Mouse (Mus musculus) limb, embryonic 13.5 days (tissue): ENCODE data around the gene Ptprt. TPM values are rescaled to one million over a fixed set of nuclear protein-coding genes. Genes with fewer than 3 reads are reported as not detected.

ENCODE experiments used
- ATAC-seq: fragments of 200-750 bp; cut with Nextera tagmentation; 2 replicates; pipeline ENCODE4 v1.8.0; 2017; ENCODE audit warnings: low read depth, moderate number of reproducible peaks, moderate TSS enrichment; ENCODE audit not compliant: low FRiP score
- H3K27ac ChIP-seq: fragments of 300-500 bp; sonication (generic); 2 replicates; pipeline ENCODE4 v1.5.1; 2015; ENCODE audit warnings: inconsistent platforms, mild to moderate bottlenecking, moderate library complexity
- H3K27me3 ChIP-seq: fragments of 300-500 bp; sonication (generic); 2 replicates; pipeline ENCODE4 v1.6.1; 2015; ENCODE audit warnings: mild to moderate bottlenecking, inconsistent platforms
- H3K36me3 ChIP-seq: fragments of 300-500 bp; sonication (generic); 2 replicates; pipeline ENCODE4 v1.6.1; 2015; ENCODE audit warnings: inconsistent platforms, mild to moderate bottlenecking, moderate library complexity
- H3K4me1 ChIP-seq: fragments of 300-500 bp; sonication (generic); 2 replicates; pipeline ENCODE4 v1.6.1; 2015; ENCODE audit warnings: inconsistent platforms
- H3K4me2 ChIP-seq: fragments of 300-500 bp; sonication (generic); replicated peaks from 2 replicates; pipeline ENCODE4 v1.6.1; 2015; ENCODE audit warnings: inconsistent platforms, mild to moderate bottlenecking, moderate library complexity
- H3K4me3 ChIP-seq: fragments of 300-500 bp; sonication (generic); 2 replicates; pipeline ENCODE4 v1.5.1; 2015; ENCODE audit warnings: moderate library complexity, mild to moderate bottlenecking, inconsistent platforms
- H3K9ac ChIP-seq: fragments of 300-500 bp; sonication (generic); 2 replicates; pipeline ENCODE4 v1.6.1; 2015; ENCODE audit warnings: mild to moderate bottlenecking, inconsistent platforms
- H3K9me3 ChIP-seq: fragments of 300-500 bp; sonication (generic); 2 replicates; pipeline ENCODE4 v1.6.1; 2016; ENCODE audit warnings: inconsistent platforms
- WGBS: fragments of 180-500 bp; shearing (Covaris S2); methylation state at CpG from one replicate; pipeline ENCODE4 v1.1.7; 2015; 5-methylcytosine and 5-hydroxymethylcytosine counted together
- polyA plus RNA-seq: library from polyadenylated mRNA; unstranded; fragments of >200 nt; fragmentation: Nextera tagmentation; extraction: Ambion mirVana; gene quantifications from 2 replicates; pipeline ENCODE4 v1.2.1, GENCODE M21; 2015

Ptprt gene
- 2.6 and 3.3 TPM in 2 replicates for polyA plus RNA-seq

GRCm38 (mm10) chr2:162660941-162661386 lies at the start of gene Ptprt:
Ptprt (minus strand) TSS chr2:162661147.
- Histone ChIP-seq H3K27me3 (peaks cover 78% of the 10 kb centered on the region), H3K36me3 (no peaks in the 10 kb centered on the region), H3K9me3 (no peaks in the 10 kb centered on the region), H3K4me2 (peak within 1 kb of the TSS; percentile 95), H3K4me1 (peaks cover 29% of the 10 kb centered on the region), H3K9ac (peak within 1 kb of the TSS; percentile 59), H3K4me3 (peak within 1 kb of the TSS; percentile 57), H3K27ac (no peak within 1 kb of the TSS)
- 0% methylated on average over 37 of the region's 73 CpGs for WGBS
- peak; percentile 42; the same call in 1 of the 2 replicates for ATAC-seq

- Histone ChIP-seq H3K4me1 (0 out of 2 replicates have a peak, but pooled peaks cover 3% of the 10 kb centered on the region), H3K4me2 (no peak overlapping the region), H3K36me3 (no peaks in the 10 kb centered on the region), H3K27me3 (peaks cover 3% of the 10 kb centered on the region; the same call in 1 of the 2 replicates), H3K4me3 (no peak overlapping the region), H3K9me3 (no peaks in the 10 kb centered on the region), H3K27ac (no peak overlapping the region), H3K9ac (no peak overlapping the region)
- 76% methylated on average over 2 of the region's 2 CpGs for WGBS
- ATAC-seq: no peak
These were observed 49.5 kb upstream of the Ptprt start for GRCm38 (mm10) chr2:162710443-162710842.

- no peaks in the 10 kb centered on the region for H3K9me3 ChIP-seq
- no peak for ATAC-seq
- H3K9ac ChIP-seq: no peak overlapping the region
- H3K4me3 ChIP-seq: no peak overlapping the region
- H3K36me3 ChIP-seq: no peaks in the 10 kb centered on the region
- H3K4me2 ChIP-seq: no peak overlapping the region
- H3K4me1 ChIP-seq: no peaks in the 10 kb centered on the region
- H3K27ac ChIP-seq: no peak overlapping the region
- H3K27me3 ChIP-seq: no peaks in the 10 kb centered on the region
- 80% methylated on average over 3 of the region's 3 CpGs for WGBS
These were observed 38.7 kb upstream of the Ptprt start for GRCm38 (mm10) chr2:162699691-162700090.

GRCm38 (mm10) chr2:162699036-162699435 lies 38.1 kb upstream of the Ptprt start:
- Histone ChIP-seq H3K4me3 (no peak overlapping the region), H3K9ac (no peak overlapping the region), H3K4me2 (no peak overlapping the region), H3K36me3 (no peaks in the 10 kb centered on the region), H3K4me1 (no peaks in the 10 kb centered on the region), H3K9me3 (no peaks in the 10 kb centered on the region), H3K27ac (no peak overlapping the region), H3K27me3 (no peaks in the 10 kb centered on the region)
- no peak for ATAC-seq

GRCm38 (mm10) chr2:162698068-162698467 lies 37.1 kb upstream of the Ptprt start:
- no peak for ATAC-seq
- Histone ChIP-seq H3K4me1 (no peaks in the 10 kb centered on the region), H3K36me3 (no peaks in the 10 kb centered on the region), H3K4me2 (no peak overlapping the region), H3K27ac (no peak overlapping the region), H3K9me3 (no peaks in the 10 kb centered on the region), H3K9ac (no peak overlapping the region), H3K4me3 (no peak overlapping the region), H3K27me3 (no peaks in the 10 kb centered on the region)
- WGBS: 70% methylated on average over 8 of the region's 8 CpGs

GRCm38 (mm10) chr2:162697151-162697550 lies 36.2 kb upstream of the Ptprt start:
- WGBS: 73% methylated on average over 10 of the region's 10 CpGs
- H3K4me2 ChIP-seq: no peak overlapping the region

GRCm38 (mm10) chr2:162692143-162692542 lies 31.2 kb upstream of the Ptprt start:
- H3K27ac ChIP-seq: no peak overlapping the region
- no peak overlapping the region for H3K4me3 ChIP-seq
- H3K27me3 ChIP-seq: no peaks in the 10 kb centered on the region
- no peak overlapping the region for H3K4me2 ChIP-seq
- no peaks in the 10 kb centered on the region for H3K9me3 ChIP-seq
- ATAC-seq: no peak
- no peak overlapping the region for H3K9ac ChIP-seq
- H3K36me3 ChIP-seq: no peaks in the 10 kb centered on the region
- H3K4me1 ChIP-seq: no peaks in the 10 kb centered on the region
- 96% methylated on average over 12 of the region's 12 CpGs for WGBS

More at GRCm38 (mm10) chr2:162697151-162697550, 36.2 kb upstream of the Ptprt start:
- no peaks in the 10 kb centered on the region for H3K27me3 ChIP-seq
- no peaks in the 10 kb centered on the region for H3K36me3 ChIP-seq
- ATAC-seq: no peak
- no peak overlapping the region for H3K27ac ChIP-seq
- no peak overlapping the region for H3K9ac ChIP-seq
- H3K9me3 ChIP-seq: no peaks in the 10 kb centered on the region
- no peaks in the 10 kb centered on the region for H3K4me1 ChIP-seq
- H3K4me3 ChIP-seq: no peak overlapping the region

GRCm38 (mm10) chr2:162682674-162683073 lies 21.7 kb upstream of the Ptprt start:
- no peak overlapping the region for H3K4me2 ChIP-seq
- no peaks in the 10 kb centered on the region for H3K36me3 ChIP-seq
- ATAC-seq: 0 out of 2 replicates have a peak, but pooled peaks have one; percentile 32
- no peaks in the 10 kb centered on the region for H3K9me3 ChIP-seq
- H3K27ac ChIP-seq: no peak overlapping the region
- H3K4me1 ChIP-seq: no peaks in the 10 kb centered on the region
- peaks cover 3% of the 10 kb centered on the region; the same call in 1 of the 2 replicates for H3K27me3 ChIP-seq
- WGBS: 19% methylated on average over 6 of the region's 6 CpGs
- no peak overlapping the region for H3K9ac ChIP-seq
- no peak overlapping the region for H3K4me3 ChIP-seq

GRCm38 (mm10) chr2:162662431-162662970 lies 1.6 kb upstream of the Ptprt start:
- ATAC-seq: no peak
- no peak overlapping the region for H3K4me3 ChIP-seq
- peaks cover 68% of the 10 kb centered on the region for H3K27me3 ChIP-seq
- peaks cover 29% of the 10 kb centered on the region for H3K4me1 ChIP-seq
- no peaks in the 10 kb centered on the region for H3K9me3 ChIP-seq
- WGBS: 15% methylated on average over 1 of the region's 1 CpGs
- no peak overlapping the region for H3K27ac ChIP-seq
- no peak overlapping the region for H3K9ac ChIP-seq
- H3K36me3 ChIP-seq: no peaks in the 10 kb centered on the region
- peak overlapping the region; percentile 95; the same call in 1 of the 2 replicates for H3K4me2 ChIP-seq

GRCm38 (mm10) chr2:162661733-162662132 lies 786 bp upstream of the Ptprt start:
- Histone ChIP-seq H3K4me2 (peak overlapping the region; percentile 95), H3K27ac (no peak overlapping the region), H3K27me3 (peaks cover 73% of the 10 kb centered on the region), H3K36me3 (no peaks in the 10 kb centered on the region), H3K4me3 (peak overlapping the region; percentile 57; the same call in 1 of the 2 replicates), H3K9ac (no peak overlapping the region), H3K4me1 (peaks cover 29% of the 10 kb centered on the region), H3K9me3 (no peaks in the 10 kb centered on the region)
- ATAC-seq: no peak
- 10% methylated on average over 4 of the region's 4 CpGs for WGBS

GRCm38 (mm10) chr2:162660231-162660940 lies 561 bp downstream of the Ptprt start:
- 1% methylated on average over 55 of the region's 57 CpGs for WGBS
- Histone ChIP-seq H3K27ac (no peak overlapping the region), H3K36me3 (no peaks in the 10 kb centered on the region), H3K4me1 (peaks cover 29% of the 10 kb centered on the region), H3K27me3 (peaks cover 84% of the 10 kb centered on the region), H3K4me3 (peak overlapping the region; percentile 57), H3K4me2 (peak overlapping the region; percentile 95), H3K9ac (peak overlapping the region; percentile 59), H3K9me3 (no peaks in the 10 kb centered on the region)
- peak; percentile 20; the same call in 1 of the 2 replicates for ATAC-seq

- ATAC-seq: no peak
- peak overlapping the region; percentile 95 for H3K4me2 ChIP-seq
- no peak overlapping the region for H3K27ac ChIP-seq
- H3K27me3 ChIP-seq: peaks cover 86% of the 10 kb centered on the region
- H3K9ac ChIP-seq: no peak overlapping the region
- H3K36me3 ChIP-seq: no peaks in the 10 kb centered on the region
- peaks cover 29% of the 10 kb centered on the region for H3K4me1 ChIP-seq
- peak overlapping the region; percentile 57 for H3K4me3 ChIP-seq
- 1% methylated on average over 18 of the region's 18 CpGs for WGBS
- H3K9me3 ChIP-seq: no peaks in the 10 kb centered on the region
These were observed 1.9 kb downstream of the Ptprt start for GRCm38 (mm10) chr2:162658997-162659396.
